Mouse (Mus musculus) limb, embryonic 14.5 days (tissue): ENCODE results near the gene Fads2. TPM values are rescaled to one million over a fixed set of nuclear protein-coding genes. Genes with fewer than 3 reads are reported as not detected.

Experiments used
- ATAC-seq: fragments of 200-750 bp; cut with Nextera tagmentation; 2 replicates; pipeline ENCODE4 v1.8.0; 2017; ENCODE audit warnings: low read depth, moderate number of reproducible peaks, moderate TSS enrichment; ENCODE audit not compliant: low FRiP score
- DNase-seq: peaks from one replicate; pipeline ENCODE4 v3.0.0-alpha.2; 2015; ENCODE audit warnings: low spot score
- H3K27ac ChIP-seq: fragments of 300-500 bp; sonication (generic); replicated peaks from 2 replicates; pipeline ENCODE4 v1.5.1; 2014; ENCODE audit warnings: low read depth, mild to moderate bottlenecking, low read length, moderate library complexity, mixed read lengths
- H3K27me3 ChIP-seq: fragments of 300-500 bp; sonication (generic); 2 replicates; pipeline ENCODE4 v1.6.1; 2014; ENCODE audit warnings: low read length, mixed read lengths; ENCODE audit not compliant: control insufficient read depth, insufficient read depth
- H3K36me3 ChIP-seq: fragments of 300-500 bp; sonication (generic); 2 replicates; pipeline ENCODE4 v1.6.1; 2014; ENCODE audit warnings: mild to moderate bottlenecking, low read length, moderate library complexity, mixed read lengths; ENCODE audit not compliant: control insufficient read depth, insufficient read depth
- H3K4me1 ChIP-seq: fragments of 300-500 bp; sonication (generic); 2 replicates; pipeline ENCODE4 v1.6.1; 2014; ENCODE audit warnings: antibody characterized with exemption, low read length, mixed read lengths; ENCODE audit not compliant: control insufficient read depth, insufficient read depth
- H3K4me2 ChIP-seq: fragments of 300-500 bp; sonication (generic); replicated peaks from 2 replicates; pipeline ENCODE4 v1.6.1; 2014; ENCODE audit warnings: low read depth, mild to moderate bottlenecking, low read length, moderate library complexity; ENCODE audit not compliant: severe bottlenecking
- H3K4me3 ChIP-seq: fragments of 300-500 bp; sonication (generic); replicated peaks from 2 replicates; pipeline ENCODE4 v1.5.1; 2014; ENCODE audit warnings: low read length
- H3K9ac ChIP-seq: fragments of 300-500 bp; sonication (generic); 2 replicates; pipeline ENCODE4 v1.6.1; 2014; ENCODE audit warnings: mild to moderate bottlenecking, low read depth, low read length, moderate library complexity; ENCODE audit not compliant: severe bottlenecking
- H3K9me3 ChIP-seq: fragments of 300-500 bp; sonication (generic); 2 replicates; pipeline ENCODE4 v1.6.1; 2016; ENCODE audit warnings: low read length; ENCODE audit not compliant: control insufficient read depth
- POLR2A ChIP-seq: fragments of 200-500 bp; IDR thresholded peaks from 2 replicates; pipeline ENCODE4 v1.8.0; 2012; ENCODE audit warnings: inconsistent platforms, mild to moderate bottlenecking, moderate library complexity, borderline replicate concordance; ENCODE audit not compliant: insufficient read depth, insufficient read length; ENCODE audit errors: extremely low read depth
- WGBS: fragments of 180-500 bp; shearing (Covaris S2); extraction: QIAGEN DNeasy Blood & Tissue Kit; methylation state at CpG from one replicate; pipeline ENCODE4 v1.1.7; 2014; 5-methylcytosine and 5-hydroxymethylcytosine counted together
- polyA plus RNA-seq, 2 experiments: library from polyadenylated mRNA; depleted of rRNA in 1 of 2; stranded (reverse) in 1 of 2; unstranded in 1 of 2; fragments of >200 nt; fragmentation: Nextera tagmentation in 1 of 2; extraction: Ambion mirVana in 1 of 2; gene quantifications; 2 replicates each; pipeline versions ENCODE4 v1.2.1 to v1.2.3; 2012 to 2014

Fads2 gene
- polyA plus RNA-seq, 2 experiments: 26.4 to 80.3 TPM

GRCm38 (mm10) chr19:10058352-10058825 is 43.2 kb downstream of the Fads2 start:
- H3K4me2 ChIP-seq: no peak overlapping the region
- no peaks in the 10 kb centered on the region for H3K27me3 ChIP-seq
- no peaks in the 10 kb centered on the region for H3K9me3 ChIP-seq
- no peak for DNase-seq
- no peak overlapping the region for H3K9ac ChIP-seq
- ATAC-seq: no peak
- H3K36me3 ChIP-seq: peaks cover 38% of the 10 kb centered on the region
- no peak for TF ChIP-seq POLR2A
- no peak overlapping the region for H3K27ac ChIP-seq
- peaks cover 10% of the 10 kb centered on the region for H3K4me1 ChIP-seq
- H3K4me3 ChIP-seq: no peak overlapping the region
- 84% methylated on average over 1 of the region's 1 CpGs for WGBS

GRCm38 (mm10) chr19:10057486-10058351 is 43.8 kb downstream of the Fads2 start:
- ATAC-seq (0 out of 2 replicates have a peak, but pooled peaks have one; percentile 10), DNase-seq (no peak)
- Histone ChIP-seq H3K4me1 (peaks cover 10% of the 10 kb centered on the region), H3K4me2 (no peak overlapping the region), H3K36me3 (peaks cover 31% of the 10 kb centered on the region), H3K9ac (no peak overlapping the region), H3K4me3 (no peak overlapping the region), H3K27me3 (no peaks in the 10 kb centered on the region), H3K27ac (no peak overlapping the region), H3K9me3 (no peaks in the 10 kb centered on the region)
- no peak for TF ChIP-seq POLR2A
- WGBS: 60% methylated on average over 11 of the region's 11 CpGs

GRCm38 (mm10) chr19:10056686-10057085 is 44.9 kb downstream of the Fads2 start:
- peaks cover 10% of the 10 kb centered on the region for H3K4me1 ChIP-seq
- ATAC-seq (no peak), DNase-seq (no peak)
- no peak overlapping the region for H3K27ac ChIP-seq
- H3K27me3 ChIP-seq: no peaks in the 10 kb centered on the region
- H3K9ac ChIP-seq: no peak overlapping the region
- H3K9me3 ChIP-seq: no peaks in the 10 kb centered on the region
- TF ChIP-seq POLR2A: no peak
- no peak overlapping the region for H3K4me2 ChIP-seq
- peaks cover 21% of the 10 kb centered on the region for H3K36me3 ChIP-seq
- H3K4me3 ChIP-seq: no peak overlapping the region
- 91% methylated on average over 3 of the region's 3 CpGs for WGBS

GRCm38 (mm10) chr19:10055783-10056660 is 45.5 kb downstream of the Fads2 start:
- H3K4me1 ChIP-seq: peaks cover 10% of the 10 kb centered on the region
- no peak for TF ChIP-seq POLR2A
- H3K27ac ChIP-seq: no peak overlapping the region
- DNase-seq (no peak), ATAC-seq (no peak)
- no peak overlapping the region for H3K4me3 ChIP-seq
- peaks cover 16% of the 10 kb centered on the region for H3K36me3 ChIP-seq
- H3K9me3 ChIP-seq: no peaks in the 10 kb centered on the region
- no peak overlapping the region for H3K4me2 ChIP-seq
- 84% methylated on average over 22 of the region's 22 CpGs for WGBS
- no peak overlapping the region for H3K9ac ChIP-seq
- H3K27me3 ChIP-seq: no peaks in the 10 kb centered on the region

GRCm38 (mm10) chr19:10055261-10055660 is 46.3 kb downstream of the Fads2 start:
- H3K27me3 ChIP-seq: no peaks in the 10 kb centered on the region
- no peak overlapping the region for H3K4me3 ChIP-seq
- H3K9ac ChIP-seq: no peak overlapping the region
- ATAC-seq: no peak
- H3K36me3 ChIP-seq: peaks cover 14% of the 10 kb centered on the region
- H3K9me3 ChIP-seq: no peaks in the 10 kb centered on the region
- 75% methylated on average over 3 of the region's 3 CpGs for WGBS
- peaks cover 10% of the 10 kb centered on the region for H3K4me1 ChIP-seq
- H3K27ac ChIP-seq: no peak overlapping the region
- DNase-seq: no peak
- TF ChIP-seq POLR2A: no peak
- no peak overlapping the region for H3K4me2 ChIP-seq
